Mouse (Mus musculus): ENCODE results near the gene Zfp13.

- TF ChIP-seq USF1 (IDR thresholded peaks at IDR 0.05; ENCODE audit: low read depth, low read length): no peak
- TF ChIP-seq CTCF (IDR thresholded peaks at IDR 0.05 in 2 of 3, conservative IDR thresholded peaks at IDR 0.05 in 1 of 3; ENCODE audit: control insufficient read depth in 1 of 3, insufficient read depth in 1 of 3, low read depth in 2 of 3, low read length in 3 of 3, poor library complexity in 1 of 3, severe bottlenecking in 1 of 3): no peak
- TF ChIP-seq POLR2A (IDR thresholded peaks at IDR 0.05; ENCODE audit: control insufficient read depth in 1 of 2, insufficient read depth in 1 of 2, low read depth in 1 of 2, low read length in 2 of 2, poor library complexity in 1 of 2): peak in 1 of 2 experiments; percentile 42; a peak in 1 of 4 replicates
- TF ChIP-seq MAFK (IDR thresholded peaks at IDR 0.05; ENCODE audit: borderline replicate concordance, low read depth, low read length): no peak
- TF ChIP-seq E2F4 (IDR thresholded peaks at IDR 0.05; ENCODE audit: borderline replicate concordance, low read depth, low read length): no peak
- TF ChIP-seq RCOR1 (IDR thresholded peaks at IDR 0.05; ENCODE audit: low read depth, low read length): no peak
- no peak for TF ChIP-seq BHLHE40 (IDR thresholded peaks at IDR 0.05; ENCODE audit: borderline replicate concordance, low read depth, low read length)
- no peak for TF ChIP-seq GATA1 (IDR thresholded peaks at IDR 0.05; ENCODE audit: low read depth, low read length)
- TF ChIP-seq SMC3 (IDR thresholded peaks at IDR 0.05; ENCODE audit: low read depth, low read length): no peak
- TF ChIP-seq MAZ (IDR thresholded peaks at IDR 0.05; ENCODE audit: low read depth, low read length): 0 out of 2 replicates have a peak, but pooled peaks have one; percentile 2
These were observed 47.3 kb downstream of the Zfp13 start for GRCm38 (mm10) chr17:23551963-23552362.

Measured in MEL (cell line).